In the genomic region with DNA sequence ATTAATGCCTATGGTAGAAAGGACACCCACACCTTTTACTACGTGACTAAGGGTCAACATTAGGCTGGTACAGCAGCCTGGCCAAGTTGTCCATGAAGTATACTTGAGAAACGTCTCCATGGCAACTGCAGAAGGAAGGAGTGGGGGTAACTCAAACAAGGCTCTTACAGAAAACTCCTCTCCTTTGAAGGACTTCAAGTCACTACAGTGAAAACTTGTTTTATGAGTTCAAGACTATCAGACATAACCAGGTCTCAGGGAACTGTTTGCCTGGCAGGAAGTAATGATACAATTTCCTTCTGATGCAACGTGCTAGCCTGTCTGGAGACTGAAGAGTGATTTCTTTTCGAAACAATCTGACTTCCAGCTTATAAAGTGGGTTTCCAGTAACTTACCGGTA, we compare ENCODE assay signal across 24 mouse cellular contexts.
DNase-seq lines count a peak whose midpoint lies in the region; ATAC-seq lines count a peak whose summit lies in the region.
"Had no signal": no experiment of that assay in that cellular context is flagged by ENCODE, and none has a peak within 500 bp of the region (broad histone marks: within the 10 kb centered on the region; RNA-seq: fewer than 3 reads in every experiment).

No protein-coding gene starts in this region.

- peak; percentile 32 for DNase-seq in 416B (ENCODE audit: low read depth)
- peak; percentile 3 for DNase-seq in NIH3T3 (ENCODE audit: low read depth)
- DNase-seq in lung, postnatal 4 days: peak; percentile 42 to 48
- DNase-seq in spleen, adult 18-20 months: no peak
- DNase-seq in thymus, postnatal 25 days: no peak
- no peak for DNase-seq in embryo, embryonic 11 days
- DNase-seq: adrenal gland, postnatal 25 days; cerebellum, adult 9-11 months; forebrain, postnatal 0 days; gastrocnemius, postnatal 14 days; heart, adult 18-20 months; heart, postnatal 10 days; kidney, postnatal 14 days had no signal

- 40% methylated on average over 5 of the region's 5 CpGs for WGBS in lung, embryonic 16.5 days

- no peaks in the 10 kb centered on the region for H3K9me3 ChIP-seq in lung, embryonic 16.5 days (ENCODE audit: control insufficient read depth, low read length)
- H3K9me3 ChIP-seq: embryonic facial prominence, embryonic 10.5 days; forebrain, embryonic 10.5 days; liver, embryonic 12.5 days; midbrain, embryonic 10.5 days; neural tube, embryonic 15.5 days had no signal

- H3K36me3 ChIP-seq in lung, embryonic 16.5 days (ENCODE audit: control insufficient read depth, insufficient read depth, low read length): no peaks in the 10 kb centered on the region
- H3K36me3 ChIP-seq: embryonic facial prominence, embryonic 10.5 days; forebrain, embryonic 10.5 days; heart, embryonic 12.5 days; limb, embryonic 13.5 days; liver, embryonic 12.5 days; midbrain, embryonic 10.5 days; neural tube, embryonic 15.5 days had no signal

- no peaks in the 10 kb centered on the region for H3K4me1 ChIP-seq in lung, embryonic 16.5 days (replicated peaks; ENCODE audit: control insufficient read depth, insufficient read depth, low read length)
- H3K4me1 ChIP-seq: embryonic facial prominence, embryonic 10.5 days; forebrain, embryonic 10.5 days; heart, embryonic 12.5 days; limb, embryonic 13.5 days; liver, embryonic 12.5 days; midbrain, embryonic 10.5 days; neural tube, embryonic 15.5 days had no signal

- peak; percentile 96 for ATAC-seq in lung, embryonic 16.5 days (ENCODE audit: low read depth)
- ATAC-seq: forebrain, postnatal 0 days; hindbrain, postnatal 0 days; intestine, embryonic 16.5 days; liver, embryonic 12.5 days had no signal

- H3K27ac ChIP-seq in lung, embryonic 16.5 days (ENCODE audit: low read length): peak overlapping the region; percentile 88
- H3K27ac ChIP-seq: embryonic facial prominence, embryonic 10.5 days; forebrain, embryonic 10.5 days; hindbrain, postnatal 0 days; limb, embryonic 13.5 days; liver, embryonic 12.5 days; macrophage; midbrain, embryonic 10.5 days; neural tube, embryonic 15.5 days had no signal

- no peak overlapping the region for H3K4me3 ChIP-seq in lung, embryonic 16.5 days (ENCODE audit: low read length)
- H3K4me3 ChIP-seq: embryonic facial prominence, embryonic 10.5 days; forebrain, embryonic 10.5 days; heart, embryonic 12.5 days; limb, embryonic 13.5 days; liver, embryonic 12.5 days; midbrain, embryonic 10.5 days; neural tube, embryonic 15.5 days had no signal

- no peak overlapping the region for H3K9ac ChIP-seq in lung, embryonic 16.5 days (ENCODE audit: low read length)
- H3K9ac ChIP-seq: forebrain, postnatal 0 days; heart, embryonic 12.5 days; limb, embryonic 13.5 days; liver, embryonic 12.5 days; neural tube, embryonic 15.5 days had no signal

- H3K27me3 ChIP-seq in lung, embryonic 16.5 days (ENCODE audit: control insufficient read depth, insufficient read depth, low read depth, low read length): no peaks in the 10 kb centered on the region
- H3K27me3 ChIP-seq: heart, embryonic 12.5 days; limb, embryonic 13.5 days; liver, embryonic 12.5 days; neural tube, embryonic 15.5 days had no signal

- no peak overlapping the region for H3K4me2 ChIP-seq in lung, embryonic 16.5 days (ENCODE audit: low read depth, low read length)
- H3K4me2 ChIP-seq: heart, embryonic 12.5 days; limb, embryonic 13.5 days; liver, embryonic 12.5 days; neural tube, embryonic 15.5 days had no signal

Comparison
In these comparisons a context has a peak if more than half of its experiments do, and no peak if none do; other contexts are left out.
1. DNase-seq: peak in 416B (single experiment), NIH3T3 (single experiment) and lung, postnatal 4 days (2 of 2); none in spleen, adult 18-20 months (0 of 2), thymus, postnatal 25 days (single experiment) and embryo, embryonic 11 days (single experiment).